Mouse (Mus musculus) C2C12 (cell line): ENCODE results near the gene Vps35l. TPM values are rescaled to one million over a fixed set of nuclear protein-coding genes. Genes with fewer than 3 reads are reported as not detected.

Source experiments
- H3K27me3 ChIP-seq: one replicate; pipeline ENCODE4 v1.6.1; 2011; ENCODE audit not compliant: control insufficient read depth, insufficient read depth, insufficient read length
- H3K36me3 ChIP-seq: one replicate; pipeline ENCODE4 v1.6.1; 2011; ENCODE audit not compliant: control insufficient read depth, insufficient read depth
- H3K4me3 ChIP-seq: one replicate; pipeline ENCODE4 v1.5.1; 2011; ENCODE audit warnings: mild to moderate bottlenecking, control low read depth; ENCODE audit not compliant: poor library complexity, insufficient read depth, severe bottlenecking
- H3K79me2 ChIP-seq: one replicate; pipeline ENCODE4 v1.6.1; 2011; ENCODE audit not compliant: control insufficient read depth, insufficient read depth
- H3K79me3 ChIP-seq: one replicate; pipeline ENCODE4 v1.6.1; 2011; ENCODE audit warnings: low read depth, control low read depth
- H3ac ChIP-seq: one replicate; pipeline ENCODE3; 2011; ENCODE audit warnings: low read depth; ENCODE audit not compliant: control insufficient read depth, insufficient read length
- CEBPB ChIP-seq: IDR thresholded peaks from one replicate; pipeline ENCODE4 v1.6.1; 2011; ENCODE audit warnings: low read depth, mild to moderate bottlenecking, control low read depth, moderate library complexity
- CTCF ChIP-seq: IDR thresholded peaks from one replicate; pipeline ENCODE4 v1.5.1; 2011; ENCODE audit not compliant: control insufficient read depth, insufficient read depth, insufficient read length
- FOSL1 ChIP-seq: IDR thresholded peaks from one replicate; pipeline ENCODE4 v1.8.0; 2011; ENCODE audit warnings: mild to moderate bottlenecking, low read length; ENCODE audit not compliant: poor library complexity, insufficient read depth, severe bottlenecking
- MAX ChIP-seq: IDR thresholded peaks from one replicate; pipeline ENCODE4 v1.6.1; 2011; ENCODE audit warnings: mild to moderate bottlenecking, control low read depth
- MYOD1 ChIP-seq: IDR thresholded peaks from one replicate; pipeline ENCODE4 v1.6.1; 2011; ENCODE audit warnings: low read depth; ENCODE audit not compliant: control insufficient read depth, insufficient read length
- MYOG ChIP-seq: IDR thresholded peaks from one replicate; pipeline ENCODE4 v1.6.1; 2011; ENCODE audit not compliant: control insufficient read depth, insufficient read length; ENCODE audit errors: extremely low read depth
- USF1 ChIP-seq: IDR thresholded peaks from one replicate; pipeline ENCODE4 v1.6.1; 2011; ENCODE audit warnings: low read depth, mild to moderate bottlenecking, control low read depth, moderate library complexity
- polyA plus RNA-seq: library from polyadenylated mRNA; unstranded; fragments of >200 nt; fragmentation: generic; extraction: Trizol; gene quantifications from one replicate; pipeline ENCODE4 v1.2.1, GENCODE M21; 2012; ENCODE audit warnings: missing spikeins

Vps35l gene
- polyA plus RNA-seq, 1 experiment, result 39.6 TPM

DNA sequence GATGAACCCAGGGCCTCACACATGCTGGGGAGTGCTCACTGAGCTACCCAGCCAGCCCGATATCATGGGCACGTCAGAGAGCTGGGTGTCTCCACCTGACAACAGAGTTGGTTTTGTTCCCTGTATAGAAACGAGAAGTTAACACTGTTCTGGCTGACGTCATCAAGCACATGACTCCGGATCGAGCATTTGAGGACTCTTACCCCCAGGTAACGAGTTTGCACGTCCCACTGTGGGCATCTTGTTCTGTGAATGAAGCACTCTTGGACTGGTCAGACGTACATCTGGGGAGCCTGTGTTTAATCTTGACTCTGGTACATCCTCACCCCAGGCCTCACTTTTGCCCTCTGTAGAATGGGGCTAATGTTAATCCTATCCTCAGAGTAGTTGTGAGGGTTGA is 56.8 kb downstream of the Vps35l start:
- TF ChIP-seq CTCF (no peak), MYOD1 (no peak), USF1 (no peak), MAX (no peak), CEBPB (no peak), FOSL1 (no peak), MYOG (no peak)
- Histone ChIP-seq H3K4me3 (no peak overlapping the region), H3K27me3 (no peaks in the 10 kb centered on the region), H3ac (no peak overlapping the region), H3K79me3 (no peaks in the 10 kb centered on the region), H3K36me3 (peaks cover 4% of the 10 kb centered on the region), H3K79me2 (no peaks in the 10 kb centered on the region)

DNA sequence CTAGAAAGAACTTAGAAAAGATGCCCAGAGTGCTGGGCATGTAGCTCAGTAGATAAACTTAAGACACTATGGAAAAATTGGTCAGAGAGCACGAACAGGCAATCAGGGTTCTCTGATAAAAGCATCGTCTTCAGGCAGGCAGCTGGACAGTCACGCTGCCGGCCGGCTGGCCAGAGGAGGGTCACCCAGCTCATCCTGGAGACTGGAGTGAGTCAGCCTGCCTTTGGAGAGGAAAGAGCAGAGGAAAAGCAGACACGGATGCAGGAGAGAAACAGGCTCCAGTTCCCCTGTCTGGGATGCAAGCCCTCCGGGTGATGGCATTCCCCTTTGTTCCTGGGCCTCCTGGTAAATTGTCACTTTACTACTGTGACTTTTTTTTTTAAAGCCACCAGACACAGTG is 57.6 kb downstream of the Vps35l start:
- Histone ChIP-seq H3K4me3 (no peak overlapping the region), H3K36me3 (peaks cover 4% of the 10 kb centered on the region), H3K27me3 (no peaks in the 10 kb centered on the region), H3ac (no peak overlapping the region), H3K79me2 (no peaks in the 10 kb centered on the region), H3K79me3 (no peaks in the 10 kb centered on the region)
- TF ChIP-seq MYOG, result no peak
- TF ChIP-seq CEBPB, result no peak
- no peak for TF ChIP-seq FOSL1
- TF ChIP-seq MYOD1, result no peak
- TF ChIP-seq USF1, result no peak
- no peak for TF ChIP-seq MAX
- no peak for TF ChIP-seq CTCF

DNA sequence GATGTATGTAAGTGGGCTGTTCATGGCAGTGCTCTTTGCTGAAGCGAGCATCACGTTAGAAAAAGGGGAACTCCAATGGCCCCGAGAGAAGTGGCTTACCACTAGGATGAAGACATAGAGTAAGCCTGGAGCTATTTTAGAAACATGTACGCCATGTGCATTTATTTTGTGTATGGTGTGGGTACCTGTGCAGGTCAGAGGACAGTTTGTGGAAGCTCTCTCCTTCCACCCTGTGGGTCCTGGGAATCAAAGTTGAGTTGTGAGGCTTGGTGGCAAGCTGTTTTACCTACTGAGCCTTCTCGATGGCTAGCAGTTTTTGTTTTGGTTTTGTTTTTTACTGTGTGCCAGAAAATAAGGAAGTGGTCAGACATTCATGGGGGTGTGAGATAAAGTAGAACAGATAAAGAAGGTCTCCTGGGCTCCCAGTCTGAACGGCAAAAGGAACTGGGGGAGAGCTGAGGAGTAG is 58.1 kb downstream of the Vps35l start:
- H3K4me3 ChIP-seq, result no peak overlapping the region
- TF ChIP-seq FOSL1, result no peak
- no peak for TF ChIP-seq MYOG
- TF ChIP-seq MYOD1, result no peak
- TF ChIP-seq CEBPB, result no peak
- no peak for TF ChIP-seq USF1
- TF ChIP-seq MAX, result no peak
- TF ChIP-seq CTCF, result no peak
- peaks cover 4% of the 10 kb centered on the region for H3K36me3 ChIP-seq
- no peaks in the 10 kb centered on the region for H3K27me3 ChIP-seq
- H3ac ChIP-seq, result no peak overlapping the region
- no peaks in the 10 kb centered on the region for H3K79me3 ChIP-seq
- no peaks in the 10 kb centered on the region for H3K79me2 ChIP-seq

DNA sequence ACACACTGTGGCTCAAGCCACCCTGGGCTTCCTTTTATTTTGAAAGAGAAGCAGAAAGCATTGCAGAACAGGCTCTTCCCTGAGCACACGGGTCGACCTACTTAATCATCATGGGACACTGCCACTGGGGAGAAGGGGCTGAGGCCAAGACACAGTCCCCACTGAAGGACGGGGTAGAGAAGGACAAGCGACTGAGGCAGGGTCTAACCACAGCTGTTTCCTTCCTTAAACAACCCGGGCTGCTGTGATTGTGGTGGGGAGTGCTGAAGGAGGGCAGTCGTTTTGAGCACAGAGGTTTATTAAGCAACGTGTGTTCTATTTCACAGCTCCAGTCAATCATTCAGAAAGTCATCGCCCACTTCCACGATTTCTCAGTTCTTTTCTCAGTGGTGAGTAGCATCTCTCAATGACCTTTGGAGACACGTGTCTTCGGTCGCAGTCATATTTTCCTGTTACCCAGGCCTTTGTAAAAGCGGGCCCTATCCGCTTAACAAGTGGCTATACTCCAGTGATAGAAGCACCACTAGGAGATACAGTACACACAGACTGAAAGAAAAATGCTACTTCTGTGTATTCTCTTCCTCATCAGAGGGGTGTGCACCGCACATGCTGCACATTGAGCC is 60.2 kb downstream of the Vps35l start:
- TF ChIP-seq CEBPB (no peak), FOSL1 (no peak), CTCF (no peak), MAX (no peak), MYOG (no peak), MYOD1 (no peak), USF1 (no peak)
- H3K4me3 ChIP-seq, result no peak overlapping the region
- H3K27me3 ChIP-seq, result no peaks in the 10 kb centered on the region
- peaks cover 4% of the 10 kb centered on the region for H3K36me3 ChIP-seq
- no peaks in the 10 kb centered on the region for H3K79me2 ChIP-seq
- no peaks in the 10 kb centered on the region for H3K79me3 ChIP-seq
- H3ac ChIP-seq, result no peak overlapping the region

DNA sequence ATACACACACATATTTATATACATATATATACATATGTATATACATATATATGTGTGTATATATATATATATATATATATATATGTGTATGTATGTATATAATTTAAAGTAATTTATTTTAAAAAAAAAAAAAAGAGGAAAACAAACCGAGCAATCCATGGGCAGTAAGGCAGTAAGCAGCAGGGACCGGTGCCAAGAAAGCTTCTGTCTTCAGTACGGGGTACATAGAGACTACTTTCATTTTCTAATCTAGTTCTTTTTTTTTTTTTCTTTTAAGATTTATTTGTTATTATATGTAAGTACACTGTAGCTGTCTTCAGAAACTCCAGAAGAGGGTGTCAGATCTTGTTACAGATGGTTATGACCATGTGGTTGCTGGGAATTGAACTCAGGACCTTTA is 61.8 kb downstream of the Vps35l start:
- Histone ChIP-seq H3K79me3 (no peaks in the 10 kb centered on the region), H3K27me3 (no peaks in the 10 kb centered on the region), H3K36me3 (peaks cover 4% of the 10 kb centered on the region), H3K79me2 (no peaks in the 10 kb centered on the region), H3ac (no peak overlapping the region), H3K4me3 (no peak overlapping the region)
- no peak for TF ChIP-seq MAX
- TF ChIP-seq FOSL1, result no peak
- TF ChIP-seq MYOD1, result no peak
- no peak for TF ChIP-seq MYOG
- TF ChIP-seq CEBPB, result no peak
- TF ChIP-seq USF1, result no peak
- no peak for TF ChIP-seq CTCF
